Mouse (Mus musculus): ENCODE measurements at regions not wholly inside any gene's neighbourhood (a gene's known extent, or its start where the extent isn't known, plus 50 kb on each side); places are given as distances from the start of the nearest gene placed in this dataset.
"Not testable (repeated sequence)": the region's sequence is repeated elsewhere in the genome, so short reads cannot be mapped to it uniquely, and the experiment has no call there.

DNA sequence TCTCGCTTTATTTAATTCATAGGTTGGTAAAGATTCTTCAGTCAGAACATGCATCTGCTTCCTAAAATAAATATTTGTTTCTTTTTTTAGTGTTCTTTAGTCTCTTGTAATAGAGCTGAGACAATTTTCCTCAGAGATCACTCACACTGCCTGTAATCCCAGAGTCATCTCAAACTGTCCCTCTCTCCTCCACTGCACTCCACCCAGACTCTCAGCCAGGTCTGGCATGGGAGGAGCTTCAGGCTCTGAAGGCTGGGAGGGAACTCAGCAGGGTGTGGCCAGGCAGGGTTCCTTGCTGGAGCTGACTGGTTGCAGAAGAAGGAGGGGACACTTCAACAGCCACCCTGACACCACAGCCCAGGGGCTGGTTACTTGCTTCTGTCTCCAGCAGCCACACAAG is 536.9 kb upstream of the Olfr1507 start:
- not testable (repeated sequence) for DNase-seq (ENCODE audit: low spot score)

GRCm38 (mm10) chr14:53030227-53030626 is 534.7 kb upstream of the Olfr1507 start:
- not testable (repeated sequence) for DNase-seq (ENCODE audit: low spot score)

GRCm38 (mm10) chr14:53026958-53027357 is 531.4 kb upstream of the Olfr1507 start:
- DNase-seq (ENCODE audit: low spot score), result not testable (repeated sequence)

- DNase-seq (ENCODE audit: low spot score), result not testable (repeated sequence)
Measured at GRCm38 (mm10) chr14:53020152-53020551, 524.6 kb upstream of the Olfr1507 start.

DNA sequence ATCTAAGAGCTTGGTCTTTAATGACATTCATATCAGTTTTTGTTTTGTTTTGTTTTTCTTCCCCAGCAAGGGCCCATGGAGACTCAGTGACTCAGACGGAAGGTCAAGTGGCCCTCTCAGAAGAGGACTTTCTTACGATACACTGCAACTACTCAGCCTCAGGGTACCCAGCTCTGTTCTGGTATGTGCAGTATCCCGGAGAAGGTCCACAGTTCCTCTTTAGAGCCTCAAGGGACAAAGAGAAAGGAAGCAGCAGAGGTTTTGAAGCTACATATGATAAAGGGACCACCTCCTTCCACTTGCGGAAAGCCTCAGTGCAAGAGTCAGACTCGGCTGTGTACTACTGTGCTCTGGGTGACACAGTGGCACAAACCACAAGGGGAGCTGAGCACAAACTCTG is 512.2 kb upstream of the Olfr1507 start:
- not testable (repeated sequence) for DNase-seq (ENCODE audit: low spot score)

DNA sequence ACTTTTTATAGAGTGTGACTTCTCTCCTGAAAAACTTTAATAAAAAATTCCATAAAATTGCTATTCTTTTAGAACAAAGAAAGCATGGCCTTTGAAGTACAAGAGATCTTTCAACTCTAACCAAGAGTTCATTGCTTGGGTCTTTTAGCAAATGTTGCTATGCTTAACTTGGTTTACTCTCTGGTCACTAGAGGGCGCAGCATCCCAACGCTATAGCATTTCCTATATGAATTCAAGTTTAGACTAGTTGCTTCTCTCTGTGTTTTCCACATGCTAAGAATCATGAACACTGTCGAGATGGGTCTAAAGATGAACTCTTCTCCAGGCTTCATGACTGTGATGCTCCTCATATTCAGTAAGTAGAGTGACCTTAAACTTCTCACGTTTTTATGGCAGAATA is 511.8 kb upstream of the Olfr1507 start:
- DNase-seq (ENCODE audit: low spot score), result not testable (repeated sequence)

GRCm38 (mm10) chr14:53001289-53001688 is 505.7 kb upstream of the Olfr1507 start:
- not testable (repeated sequence) for DNase-seq (ENCODE audit: low spot score)

- DNase-seq (ENCODE audit: low spot score), result not testable (repeated sequence)
Measured at GRCm38 (mm10) chr14:52992106-52992760, 496.7 kb upstream of the Olfr1507 start.

DNA sequence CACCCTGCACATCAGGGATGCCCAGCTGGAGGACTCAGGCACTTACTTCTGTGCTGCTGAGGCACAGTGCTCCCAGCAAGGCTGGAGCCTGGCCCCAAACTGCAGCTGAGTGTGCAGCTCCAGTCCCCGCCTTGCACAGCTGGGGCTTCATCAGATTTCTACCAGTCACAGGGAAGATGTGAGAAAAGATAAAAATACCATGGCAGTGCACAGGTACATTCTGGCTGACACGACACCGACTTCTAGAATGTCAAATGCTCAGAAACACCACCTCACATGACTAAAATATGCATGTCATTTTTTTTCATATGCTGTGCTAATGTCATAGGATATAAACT is 495.7 kb upstream of the Olfr1507 start:
- not testable (repeated sequence) for DNase-seq (ENCODE audit: low spot score)

- not testable (repeated sequence) for DNase-seq (ENCODE audit: low spot score)
Measured at GRCm38 (mm10) chr14:52990569-52991327, 495.2 kb upstream of the Olfr1507 start.

GRCm38 (mm10) chr14:52989940-52990339 is 494.4 kb upstream of the Olfr1507 start:
- not testable (repeated sequence) for DNase-seq (ENCODE audit: low spot score)

DNA sequence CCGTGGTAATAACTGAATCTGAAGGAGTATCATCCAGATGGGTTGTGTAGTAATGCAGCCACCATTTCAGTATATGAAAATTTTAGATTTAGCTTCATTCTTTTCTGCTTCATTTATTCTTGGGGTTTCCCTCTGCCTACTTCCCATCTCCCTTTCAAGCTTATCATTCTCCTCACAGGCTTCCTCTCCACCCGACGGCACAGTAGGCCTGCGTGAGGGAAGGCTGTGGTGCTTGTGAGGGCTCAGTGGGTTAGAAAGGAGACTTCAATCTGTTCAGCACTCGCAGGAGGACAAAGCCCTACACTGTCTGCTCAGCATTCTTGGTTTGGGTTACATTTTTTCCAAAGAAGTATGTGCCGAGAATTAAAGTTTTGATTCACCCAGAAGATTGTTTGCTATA is 493.0 kb upstream of the Olfr1507 start:
- DNase-seq (ENCODE audit: low spot score), result not testable (repeated sequence)

DNA sequence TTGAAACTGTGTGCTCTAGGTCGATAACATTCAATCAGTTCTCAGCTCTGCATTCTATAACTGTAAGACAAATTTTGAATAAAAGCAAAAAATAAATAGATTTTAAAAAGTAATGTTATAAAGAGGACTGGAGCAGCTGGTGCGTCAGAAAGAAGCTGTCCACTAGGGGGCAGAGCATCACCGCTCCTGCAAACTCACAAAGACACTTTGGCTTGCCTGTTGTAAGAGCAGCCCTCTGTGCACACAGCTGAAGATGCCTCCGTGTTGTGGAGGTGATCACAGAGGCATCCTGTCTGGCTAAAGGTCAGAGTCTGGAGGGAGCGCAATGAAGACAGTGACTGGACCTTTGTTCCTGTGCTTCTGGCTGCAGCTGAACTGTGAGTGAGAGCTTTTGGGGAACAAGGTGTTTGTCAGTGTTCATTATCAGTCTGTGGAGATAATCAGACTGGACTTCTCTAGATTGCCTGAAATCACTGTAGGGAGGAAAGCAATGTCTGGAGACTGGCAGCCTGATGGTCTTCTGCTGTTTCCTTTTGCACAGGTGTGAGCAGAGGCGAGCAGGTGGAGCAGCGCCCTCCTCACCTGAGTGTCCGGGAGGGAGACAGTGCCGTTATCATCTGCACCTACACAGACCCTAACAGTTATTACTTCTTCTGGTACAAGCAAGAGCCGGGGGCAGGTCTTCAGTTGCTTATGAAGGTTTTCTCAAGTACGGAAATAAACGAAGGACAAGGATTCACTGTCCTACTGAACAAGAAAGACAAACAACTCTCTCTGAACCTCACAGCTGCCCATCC is 476.9 kb upstream of the Olfr1507 start:
- DNase-seq (ENCODE audit: low spot score), result not testable (repeated sequence)

- not testable (repeated sequence) for DNase-seq (ENCODE audit: low spot score)
Measured at GRCm38 (mm10) chr14:52962110-52962509, 466.6 kb upstream of the Olfr1507 start.

- not testable (repeated sequence) for DNase-seq (ENCODE audit: low spot score)
Measured at GRCm38 (mm10) chr14:52956515-52956914, 461.0 kb upstream of the Olfr1507 start.

DNA sequence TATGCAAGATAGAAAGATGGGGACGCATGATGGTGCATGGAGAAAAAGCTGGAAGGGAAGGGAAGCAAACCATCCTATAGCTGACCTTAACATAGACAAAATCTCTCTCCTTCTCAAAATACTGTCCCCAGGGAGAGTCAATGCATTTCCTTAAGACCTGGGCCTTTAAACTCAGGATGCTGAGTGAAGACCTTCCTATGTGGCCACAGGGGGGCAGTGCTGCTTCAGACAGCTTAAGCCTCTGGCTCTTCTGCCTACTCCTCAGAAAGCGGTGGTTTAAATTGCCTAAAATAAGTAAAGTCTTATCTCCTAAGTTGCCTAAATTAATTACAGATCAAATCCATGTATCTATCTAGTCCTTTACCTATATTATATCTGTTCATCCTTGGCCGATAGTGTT is 449.4 kb upstream of the Olfr1507 start:
- DNase-seq (ENCODE audit: low spot score), result not testable (repeated sequence)

DNA sequence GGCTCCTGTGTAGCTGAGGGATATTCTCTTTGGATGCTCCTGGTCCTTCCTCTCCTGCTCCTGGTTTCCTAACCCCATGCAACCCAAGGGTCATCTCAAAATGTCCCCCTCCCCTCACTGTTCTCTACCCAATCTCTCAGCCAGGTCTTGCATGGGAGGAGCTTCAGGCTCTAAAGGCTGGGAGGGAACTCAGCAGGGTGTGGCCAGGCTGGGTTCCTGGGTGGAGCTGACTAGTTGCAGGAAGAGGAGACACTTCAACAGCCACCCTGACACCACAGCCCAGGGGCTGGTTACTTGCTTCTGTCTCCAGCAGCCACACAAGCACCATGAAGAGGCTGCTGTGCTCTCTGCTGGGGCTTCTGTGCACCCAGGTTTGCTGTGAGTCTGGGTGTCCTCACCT is 446.9 kb upstream of the Olfr1507 start:
- DNase-seq (ENCODE audit: low spot score), result not testable (repeated sequence)

GRCm38 (mm10) chr14:52941747-52942146 is 446.2 kb upstream of the Olfr1507 start:
- DNase-seq (ENCODE audit: low spot score), result not testable (repeated sequence)

- not testable (repeated sequence) for DNase-seq (ENCODE audit: low spot score)
Measured at GRCm38 (mm10) chr14:52920138-52920537, 424.6 kb upstream of the Olfr1507 start.

DNA sequence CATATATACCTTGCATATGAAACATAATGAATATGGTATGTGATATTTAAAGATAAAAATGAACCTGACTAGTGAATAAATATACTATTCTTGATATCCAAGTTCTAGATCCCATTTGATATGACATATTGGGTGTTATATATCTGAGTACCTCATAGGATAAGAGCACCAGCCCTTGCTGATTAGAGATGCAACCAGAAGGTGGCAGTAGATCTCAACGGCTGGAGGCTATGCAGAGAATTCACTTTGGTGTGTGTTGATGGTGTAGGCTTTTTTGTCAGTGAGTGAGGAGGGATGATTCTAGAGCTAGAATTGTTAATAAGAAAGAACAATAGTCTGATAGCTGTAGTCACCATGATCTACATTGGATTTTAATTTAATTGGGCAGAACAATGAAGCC is 418.3 kb upstream of the Olfr1507 start:
- DNase-seq (ENCODE audit: low spot score), result not testable (repeated sequence)

GRCm38 (mm10) chr14:52899629-52900028 is 404.1 kb upstream of the Olfr1507 start:
- not testable (repeated sequence) for DNase-seq (ENCODE audit: low spot score)

DNA sequence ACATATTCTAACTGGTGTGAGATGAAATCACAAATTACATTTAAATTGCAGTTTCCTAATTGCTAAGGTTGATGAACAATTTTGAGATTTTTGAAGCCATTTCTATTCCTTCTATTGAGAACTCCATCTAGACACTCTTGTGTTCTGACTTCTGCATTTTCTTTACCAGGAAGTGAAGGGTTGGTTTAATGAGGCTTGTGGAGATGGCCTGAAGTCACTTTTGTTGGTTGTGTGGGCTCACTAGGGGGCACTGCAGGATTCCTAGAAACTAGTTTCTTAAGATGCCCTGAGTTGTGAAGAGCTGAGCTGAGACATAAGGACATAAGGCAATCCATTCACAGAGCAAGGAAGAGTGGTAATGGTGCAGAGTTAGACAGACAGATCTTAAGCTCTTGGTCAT is 402.8 kb upstream of the Olfr1507 start:
- not testable (repeated sequence) for DNase-seq (ENCODE audit: low spot score)

Measured in urinary bladder, adult 2 months (tissue).